Mouse (Mus musculus): ENCODE results near the gene Pdss2.

Gene Pdss2

DNA sequence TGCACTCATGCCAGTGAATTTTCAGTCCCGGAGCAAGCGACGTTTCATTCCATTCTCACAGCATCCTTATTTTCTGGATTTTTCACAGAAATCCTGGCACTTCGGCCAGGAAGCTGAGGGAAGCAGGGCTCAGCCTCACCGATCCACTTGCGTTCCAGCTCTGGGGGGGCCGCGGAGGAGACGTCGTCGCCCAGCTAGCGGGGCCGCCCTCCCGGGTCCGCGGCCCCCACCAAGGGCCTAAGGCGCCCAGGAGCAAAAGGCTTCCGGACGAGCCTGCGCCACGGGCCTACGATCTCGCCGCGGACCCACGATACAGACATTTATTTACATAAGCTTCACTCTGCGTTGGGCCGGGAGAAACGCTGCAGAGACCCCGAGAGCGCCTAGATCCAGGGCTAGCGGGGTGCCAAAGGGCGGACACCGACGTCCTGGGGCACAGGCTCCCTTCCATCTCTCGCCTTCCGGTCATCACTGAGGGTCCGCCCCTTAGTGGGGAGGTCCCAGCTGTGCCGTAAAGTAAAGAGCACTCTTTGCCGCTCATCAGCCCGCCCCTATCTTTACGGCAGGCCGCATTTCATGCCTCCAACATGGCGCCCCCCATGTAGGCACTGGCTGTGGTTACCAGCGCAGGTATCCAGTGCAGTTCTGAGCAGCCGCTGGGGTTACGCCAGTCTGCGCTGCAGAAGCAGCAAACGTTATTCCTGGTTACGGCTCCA, at the start of gene Pdss2:
Gene Pdss2, plus strand, starts transcription at position 577 of the 716 bp plus-strand sequence.
- peak within 1 kb of the TSS; percentile 98 for H3K4me3 ChIP-seq (replicated peaks; ENCODE audit: low read length)
- no peaks in the 10 kb centered on the region for H3K9me3 ChIP-seq (ENCODE audit: low read length)

DNA sequence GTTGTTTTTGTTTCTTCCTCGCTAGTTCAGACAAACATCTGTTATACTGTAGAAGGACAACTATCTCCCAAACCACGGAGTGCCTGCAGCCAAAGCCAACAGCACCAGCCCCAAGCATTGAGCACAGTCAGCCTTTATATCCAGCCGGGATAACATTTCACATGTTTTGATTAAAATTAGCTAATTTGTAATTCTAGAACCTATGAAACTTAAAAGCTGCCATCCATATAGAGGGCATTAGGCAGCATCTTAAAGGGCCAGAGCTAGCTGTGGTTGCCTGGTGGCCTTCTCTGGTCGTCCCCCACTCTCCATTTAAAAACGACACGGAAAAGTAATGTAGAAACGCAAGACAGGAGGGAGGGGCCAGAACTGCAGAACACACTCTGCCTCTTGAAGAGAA, 49.2 kb upstream of the Pdss2 start:
- H3K9me3 ChIP-seq (ENCODE audit: low read length) = no peaks in the 10 kb centered on the region
- no peaks in the 10 kb centered on the region for H3K36me3 ChIP-seq (ENCODE audit: insufficient read depth, low read length)
- peaks cover 74% of the 10 kb centered on the region for H3K27me3 ChIP-seq (ENCODE audit: insufficient read depth, low read length)
- H3K4me1 ChIP-seq (replicated peaks; ENCODE audit: low read depth, low read length) = peaks cover 19% of the 10 kb centered on the region
- no peak overlapping the region for H3K4me3 ChIP-seq (replicated peaks; ENCODE audit: low read length)
- TF ChIP-seq NANOG (IDR thresholded peaks at IDR 0.05; ENCODE audit: borderline replicate concordance, low read length) = no peak
- no peak for TF ChIP-seq POU5F1 (IDR thresholded peaks at IDR 0.05; ENCODE audit: borderline replicate concordance, low read length)
- TF ChIP-seq CTCF (conservative IDR thresholded peaks at IDR 0.05; ENCODE audit: low read length) = no peak

More for the DNA sequence above, at the start of gene Pdss2:
- Histone ChIP-seq H3K4me1 (replicated peaks; ENCODE audit: low read depth, low read length) (peaks cover 30% of the 10 kb centered on the region), H3K27me3 (ENCODE audit: insufficient read depth, low read length) (no peaks in the 10 kb centered on the region), H3K36me3 (ENCODE audit: insufficient read depth, low read length) (peaks cover 4% of the 10 kb centered on the region; the same call in 1 of the 2 replicates)
- TF ChIP-seq NANOG (IDR thresholded peaks at IDR 0.05; ENCODE audit: borderline replicate concordance, low read length) (no peak), POU5F1 (IDR thresholded peaks at IDR 0.05; ENCODE audit: borderline replicate concordance, low read length) (no peak), CTCF (conservative IDR thresholded peaks at IDR 0.05; ENCODE audit: low read length) (no peak)

DNA sequence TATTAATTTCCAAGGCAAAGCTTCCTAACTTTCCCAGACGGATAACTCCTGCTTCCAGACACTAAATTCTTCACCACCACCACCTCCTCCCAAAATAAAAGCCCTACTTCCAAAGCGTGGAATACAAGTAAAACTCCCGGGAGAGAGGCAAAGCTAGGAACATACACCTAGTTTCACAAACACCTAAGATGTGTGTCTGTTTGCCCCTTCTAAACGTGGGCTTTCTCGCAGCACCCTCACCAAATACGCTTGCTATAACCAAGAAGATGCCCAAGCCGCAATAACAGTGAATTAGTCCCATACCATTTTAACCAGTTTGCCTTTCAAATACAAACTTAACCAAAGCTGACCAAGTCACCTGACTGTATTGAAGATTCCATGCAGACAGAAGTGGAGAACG, 48.7 kb upstream of the Pdss2 start:
- Histone ChIP-seq H3K4me1 (replicated peaks; ENCODE audit: low read depth, low read length) (peaks cover 19% of the 10 kb centered on the region), H3K36me3 (ENCODE audit: insufficient read depth, low read length) (no peaks in the 10 kb centered on the region), H3K27me3 (ENCODE audit: insufficient read depth, low read length) (peaks cover 77% of the 10 kb centered on the region), H3K9me3 (ENCODE audit: low read length) (no peaks in the 10 kb centered on the region), H3K4me3 (replicated peaks; ENCODE audit: low read length) (no peak overlapping the region)
- no peak for TF ChIP-seq POU5F1 (IDR thresholded peaks at IDR 0.05; ENCODE audit: borderline replicate concordance, low read length)
- no peak for TF ChIP-seq NANOG (IDR thresholded peaks at IDR 0.05; ENCODE audit: borderline replicate concordance, low read length)
- no peak for TF ChIP-seq CTCF (conservative IDR thresholded peaks at IDR 0.05; ENCODE audit: low read length)

DNA sequence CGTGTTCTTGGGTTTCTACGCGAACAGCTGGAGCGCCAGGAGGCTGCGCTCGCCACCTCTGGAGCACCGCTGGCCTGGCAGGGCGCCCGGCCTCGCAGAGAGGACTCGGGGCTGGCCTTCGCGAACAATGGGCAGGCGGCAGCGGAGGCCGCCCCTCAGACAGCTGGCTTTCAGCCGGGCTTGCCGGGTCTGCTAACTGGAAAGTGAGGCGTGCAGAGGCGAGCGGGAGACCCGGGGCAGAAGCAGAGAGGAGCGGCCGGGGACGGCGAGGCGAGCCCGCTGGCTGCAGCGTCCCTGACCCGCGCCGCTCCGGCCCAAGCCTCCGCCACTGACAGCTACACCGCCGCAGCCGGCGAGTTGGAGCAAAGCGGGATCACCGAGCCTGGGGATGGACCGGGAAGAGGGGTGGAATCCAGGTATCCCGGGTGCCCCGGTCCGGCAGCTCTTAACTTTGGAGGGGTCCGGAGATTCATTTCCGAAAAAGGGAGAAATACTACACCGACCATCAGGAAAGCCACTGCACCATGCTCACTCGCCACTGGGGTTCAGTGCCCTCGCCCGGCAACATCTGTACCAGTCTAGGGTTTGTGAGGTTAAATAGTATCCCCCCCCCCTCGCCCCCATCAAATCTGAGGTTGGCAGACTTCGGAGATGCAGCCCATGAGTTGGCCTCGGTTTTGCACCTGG, 48.0 kb upstream of the Pdss2 start:
- Histone ChIP-seq H3K4me3 (replicated peaks; ENCODE audit: low read length) (peak overlapping the region; percentile 82), H3K27me3 (ENCODE audit: insufficient read depth, low read length) (peaks cover 75% of the 10 kb centered on the region), H3K9me3 (ENCODE audit: low read length) (no peaks in the 10 kb centered on the region), H3K4me1 (replicated peaks; ENCODE audit: low read depth, low read length) (peaks cover 19% of the 10 kb centered on the region), H3K36me3 (ENCODE audit: insufficient read depth, low read length) (no peaks in the 10 kb centered on the region)
- no peak for TF ChIP-seq POU5F1 (IDR thresholded peaks at IDR 0.05; ENCODE audit: borderline replicate concordance, low read length)
- no peak for TF ChIP-seq CTCF (conservative IDR thresholded peaks at IDR 0.05; ENCODE audit: low read length)
- TF ChIP-seq NANOG (IDR thresholded peaks at IDR 0.05; ENCODE audit: borderline replicate concordance, low read length) = no peak

DNA sequence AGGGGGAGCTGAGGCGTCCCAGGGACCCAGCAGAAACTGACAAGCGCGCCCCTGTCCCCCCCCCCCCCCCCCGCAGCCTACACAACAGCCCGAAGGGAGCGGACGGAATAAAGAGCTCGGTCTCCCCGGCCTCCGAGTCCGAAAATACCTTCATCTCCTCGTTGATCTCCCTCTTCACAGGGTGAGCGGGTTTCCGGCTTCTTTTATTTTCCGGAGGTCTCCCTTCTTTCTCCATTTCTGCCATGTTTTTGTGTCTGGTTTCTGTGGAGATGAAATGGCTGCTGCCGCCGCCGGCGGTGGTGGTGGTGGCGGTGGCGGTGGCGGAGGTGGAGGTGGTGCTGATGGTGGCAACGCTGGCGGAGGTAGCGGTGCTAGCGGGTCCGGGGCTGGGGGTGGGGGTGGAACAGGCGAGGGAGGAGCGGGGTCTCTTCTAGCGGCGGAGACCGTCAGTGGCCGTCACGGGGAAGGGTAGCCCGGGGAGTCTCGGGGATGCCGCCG, 47.4 kb upstream of the Pdss2 start:
- H3K36me3 ChIP-seq (ENCODE audit: insufficient read depth, low read length) = no peaks in the 10 kb centered on the region
- H3K27me3 ChIP-seq (ENCODE audit: insufficient read depth, low read length) = peaks cover 73% of the 10 kb centered on the region
- peak overlapping the region; percentile 82 for H3K4me3 ChIP-seq (replicated peaks; ENCODE audit: low read length)
- no peaks in the 10 kb centered on the region for H3K9me3 ChIP-seq (ENCODE audit: low read length)
- no peak for TF ChIP-seq NANOG (IDR thresholded peaks at IDR 0.05; ENCODE audit: borderline replicate concordance, low read length)
- H3K4me1 ChIP-seq (replicated peaks; ENCODE audit: low read depth, low read length) = peaks cover 19% of the 10 kb centered on the region

DNA sequence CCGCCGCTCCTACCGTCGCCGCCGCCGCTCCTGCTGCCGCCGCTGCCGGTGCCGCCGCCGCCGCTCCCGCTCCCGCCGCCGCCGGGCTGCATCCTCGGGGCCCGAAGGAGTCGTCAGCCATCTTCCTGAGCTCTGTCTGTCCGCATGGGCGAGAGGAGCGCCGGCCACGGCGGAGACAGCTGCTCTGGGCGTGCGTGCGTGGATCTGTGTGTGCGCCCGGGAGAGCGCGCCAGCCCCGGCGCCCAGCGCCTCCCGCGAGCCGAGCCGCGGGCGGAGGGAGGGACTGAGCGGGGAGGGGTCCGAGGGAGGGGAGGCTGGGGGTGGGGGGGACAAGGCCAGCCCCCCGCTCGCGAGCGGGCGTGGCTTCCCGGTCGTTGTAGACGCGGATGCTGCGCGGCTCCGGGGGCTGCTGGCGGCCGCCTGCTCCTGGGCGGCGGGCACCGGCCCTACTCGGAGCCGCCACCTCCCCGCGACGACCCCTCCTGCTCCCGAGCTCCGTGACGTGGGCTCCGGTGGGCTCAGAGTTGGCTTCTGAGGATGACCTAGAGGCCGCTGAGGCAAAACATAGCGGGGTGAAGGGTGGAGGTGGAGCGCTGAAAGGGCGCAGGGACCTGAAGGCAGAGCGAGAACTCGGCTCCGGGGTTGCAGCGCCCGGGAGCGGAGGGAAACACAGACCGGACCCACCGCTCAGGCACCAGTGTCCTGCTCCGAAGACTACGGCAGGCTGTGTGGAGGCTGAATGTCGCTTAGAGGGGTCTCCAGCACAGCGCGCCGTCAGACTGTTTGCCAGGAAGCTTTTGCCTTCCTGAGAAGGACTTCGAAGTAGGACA, 46.7 kb upstream of the Pdss2 start, which contains the start of the genes Sobp and 9030612E09Rik:
Gene Sobp, minus strand, starts transcription at position 205 of the 830 bp plus-strand sequence.
Gene 9030612E09Rik, plus strand, starts transcription at position 379 of the 830 bp plus-strand sequence.
- TF ChIP-seq NANOG (IDR thresholded peaks at IDR 0.05; ENCODE audit: borderline replicate concordance, low read length) = no peak
- Histone ChIP-seq H3K4me3 (replicated peaks; ENCODE audit: low read length) (peak within 1 kb of the TSS; percentile 82), H3K9me3 (ENCODE audit: low read length) (no peaks in the 10 kb centered on the region), H3K36me3 (ENCODE audit: insufficient read depth, low read length) (no peaks in the 10 kb centered on the region), H3K4me1 (replicated peaks; ENCODE audit: low read depth, low read length) (peaks cover 19% of the 10 kb centered on the region), H3K27me3 (ENCODE audit: insufficient read depth, low read length) (peaks cover 73% of the 10 kb centered on the region)

DNA sequence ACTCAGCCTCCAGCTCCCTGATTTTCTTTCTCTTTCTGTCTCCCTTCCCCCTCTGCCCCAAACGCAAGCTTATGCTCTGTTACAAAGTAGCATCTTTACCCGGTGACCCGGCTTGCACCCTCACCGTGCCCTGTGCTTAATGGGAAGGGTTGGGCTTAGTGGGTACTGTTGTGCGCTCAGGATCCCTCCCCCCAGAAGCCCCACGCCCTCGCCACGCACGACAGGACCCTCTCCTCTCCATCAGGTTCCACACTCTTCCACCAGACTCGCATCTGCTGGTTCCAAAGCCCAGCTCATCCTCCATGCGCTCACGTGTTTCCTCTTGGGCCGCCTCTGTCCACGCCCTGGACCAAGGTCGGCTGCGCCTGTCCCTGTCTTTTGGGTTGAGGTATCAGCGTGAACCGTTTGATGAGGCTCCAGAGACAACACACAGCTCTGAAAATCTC, 46.1 kb upstream of the Pdss2 start:
- Histone ChIP-seq H3K27me3 (ENCODE audit: insufficient read depth, low read length) (peaks cover 72% of the 10 kb centered on the region), H3K36me3 (ENCODE audit: insufficient read depth, low read length) (no peaks in the 10 kb centered on the region), H3K4me3 (replicated peaks; ENCODE audit: low read length) (peak overlapping the region; percentile 82), H3K4me1 (replicated peaks; ENCODE audit: low read depth, low read length) (peaks cover 19% of the 10 kb centered on the region), H3K9me3 (ENCODE audit: low read length) (no peaks in the 10 kb centered on the region)
- no peak for TF ChIP-seq CTCF (conservative IDR thresholded peaks at IDR 0.05; ENCODE audit: low read length)
- TF ChIP-seq POU5F1 (IDR thresholded peaks at IDR 0.05; ENCODE audit: borderline replicate concordance, low read length) = no peak
- TF ChIP-seq NANOG (IDR thresholded peaks at IDR 0.05; ENCODE audit: borderline replicate concordance, low read length) = no peak

Data from E14TG2a.4 (cell line).